Mouse (Mus musculus) layer of hippocampus, adult 9-11 months (tissue): ENCODE measurements around the gene Cela3a.
"Not testable (repeated sequence)": the region's sequence is repeated elsewhere in the genome, so short reads cannot be mapped to it uniquely, and the experiment has no call there.

Source experiments
- DNase-seq: peaks from one replicate; pipeline ENCODE4 v3.0.0; 2022

Cela3a gene

DNA sequence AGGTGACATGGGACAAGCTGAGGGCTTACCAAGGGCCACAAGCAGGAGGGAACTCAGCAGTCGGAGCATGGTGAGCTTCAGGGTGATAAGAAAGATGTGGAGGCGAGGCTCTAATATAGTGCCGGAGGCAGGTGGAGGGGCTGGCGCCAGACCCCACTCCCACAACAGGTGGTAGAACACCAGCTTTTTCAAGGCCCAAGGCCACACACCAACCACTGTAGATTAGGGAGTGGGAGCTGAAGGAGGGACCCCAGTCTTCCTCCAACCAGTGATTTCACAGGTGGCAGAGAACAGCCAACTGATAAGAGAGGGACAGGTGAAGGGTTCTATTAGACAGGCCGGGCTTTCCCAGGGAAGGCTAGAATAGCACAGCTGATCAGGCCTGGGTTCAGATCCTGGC lies at the start of gene Cela3a:
Gene Cela3a (minus strand): TSS at position 101 of the 400 bp plus-strand sequence.
- DNase-seq, result no peak

DNA sequence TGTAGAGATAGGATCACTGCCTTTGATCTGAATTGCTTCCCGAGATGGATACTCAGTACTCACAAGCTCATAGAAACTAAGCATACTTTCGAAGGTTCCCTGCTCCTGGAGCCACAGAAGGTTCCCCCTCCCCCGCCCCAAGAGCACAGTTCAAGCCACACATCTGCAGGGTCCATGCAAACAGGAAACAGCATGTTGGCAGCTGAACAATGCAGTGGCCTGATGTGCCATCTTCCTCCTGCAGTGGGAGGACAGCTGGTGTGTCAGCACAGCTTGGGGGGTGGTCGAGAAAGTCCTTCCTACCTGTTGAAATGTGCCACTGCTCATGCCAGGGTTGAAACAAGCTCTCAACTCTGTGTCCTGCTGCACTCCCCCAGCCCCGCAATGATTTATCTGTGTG lies 49.3 kb upstream of the Cela3a start:
- no peak for DNase-seq

DNA sequence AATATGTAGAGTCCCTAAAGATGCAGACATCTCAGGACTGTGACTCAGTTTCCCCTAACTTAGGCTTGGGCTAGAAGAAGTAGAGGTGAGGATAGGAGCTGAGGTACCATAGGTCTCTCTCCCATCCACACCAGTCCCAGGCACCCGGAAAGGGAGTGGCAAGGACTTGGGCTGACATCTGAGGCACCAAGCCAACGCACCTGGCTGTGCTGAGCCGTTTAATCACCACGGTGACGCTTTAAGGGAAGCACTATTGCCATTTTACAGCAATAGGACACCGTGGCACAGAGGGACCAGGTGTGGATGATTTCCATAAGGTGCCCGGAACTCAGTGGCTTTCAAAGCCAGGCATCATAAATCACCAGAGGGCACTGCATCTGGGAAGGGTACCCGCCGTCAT lies 48.7 kb upstream of the Cela3a start:
- DNase-seq, result no peak

DNA sequence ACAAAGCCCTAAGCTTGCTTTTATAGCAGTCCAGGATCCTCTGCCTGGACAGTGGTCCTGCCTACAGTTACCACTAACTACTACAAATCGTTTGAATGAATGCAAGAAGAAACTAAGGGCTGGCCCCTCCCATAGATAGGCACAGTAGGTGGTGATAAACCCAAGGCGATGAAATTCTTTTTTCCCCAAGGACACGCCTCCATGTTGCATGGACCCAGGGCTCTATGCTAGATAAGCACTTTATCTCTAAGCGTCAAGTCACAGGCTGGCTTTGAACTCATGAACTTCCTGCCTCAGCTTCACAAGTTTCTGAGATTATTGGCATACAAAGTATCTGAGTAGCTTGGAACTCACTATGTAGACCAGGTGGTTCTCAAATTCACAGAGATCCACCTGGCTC lies 47.7 kb upstream of the Cela3a start:
- DNase-seq, result no peak

DNA sequence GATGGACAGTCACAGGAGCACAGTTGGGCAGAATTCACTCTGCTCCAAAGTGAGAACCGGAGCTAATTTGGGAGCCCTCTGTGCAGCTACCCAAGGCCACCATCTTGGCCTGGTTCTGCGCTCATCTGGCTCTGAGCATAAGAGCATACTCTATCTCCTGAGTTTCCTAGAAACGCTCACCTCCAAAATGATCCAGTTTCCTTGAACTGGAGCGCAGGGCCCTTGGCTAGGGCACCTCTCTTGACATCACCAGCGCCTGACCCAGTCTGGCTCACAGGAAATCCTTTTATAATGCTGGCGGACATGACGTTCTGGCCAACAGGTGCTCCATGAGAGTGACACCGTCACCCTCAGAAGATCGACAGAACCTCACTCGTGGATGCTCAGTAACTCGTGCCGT lies 47.0 kb upstream of the Cela3a start:
- no peak for DNase-seq

DNA sequence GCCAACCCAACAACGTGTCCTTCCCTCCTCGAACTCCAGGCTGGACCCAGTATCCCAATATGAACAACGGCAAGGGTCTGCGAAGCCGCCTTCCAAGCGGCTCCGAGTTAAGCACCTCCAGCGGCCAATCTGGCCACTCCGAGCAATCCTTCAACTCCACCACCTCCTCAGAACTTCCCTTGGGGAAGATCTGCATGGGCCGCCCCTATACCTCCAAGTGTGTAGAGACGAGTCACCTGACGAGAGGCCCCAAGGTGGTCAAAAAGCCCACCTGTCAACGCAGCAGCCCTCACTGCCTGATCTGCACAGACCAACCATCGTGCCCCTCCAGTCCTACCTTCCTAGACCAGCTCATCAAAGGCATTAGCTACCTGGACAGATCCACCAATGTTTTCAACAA lies 45.0 kb upstream of the Cela3a start:
- DNase-seq, result no peak

DNA sequence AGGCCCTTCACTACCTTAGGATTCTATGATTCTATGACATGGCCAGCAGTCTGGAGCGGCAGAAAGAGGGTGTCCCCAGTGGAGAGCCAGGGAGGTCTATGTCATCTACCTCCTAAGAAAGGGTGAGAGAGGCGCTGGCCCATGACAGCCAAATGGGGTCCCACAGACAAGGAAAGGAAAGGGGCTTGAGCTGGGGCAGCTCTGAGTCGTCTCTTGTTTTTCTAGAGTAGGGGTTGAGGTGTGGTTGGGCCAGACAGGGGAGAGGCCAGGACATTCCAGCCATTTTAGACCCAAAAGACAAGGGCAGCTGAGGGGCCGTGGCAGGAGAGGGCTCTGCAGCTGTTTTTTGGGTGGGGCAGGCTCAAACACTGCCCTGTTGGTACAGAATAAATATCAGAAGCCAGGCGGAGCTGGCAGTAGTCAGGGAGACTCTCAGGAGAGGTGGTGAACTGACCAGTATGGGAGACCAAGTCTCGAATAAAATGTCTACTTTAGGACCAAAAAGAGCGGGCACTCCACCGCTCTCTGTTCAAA lies 43.7 kb upstream of the Cela3a start, which contains the start of gene 1700013G24Rik:
Gene 1700013G24Rik (plus strand): TSS at position 51 of the 534 bp plus-strand sequence.
- DNase-seq, result no peak

DNA sequence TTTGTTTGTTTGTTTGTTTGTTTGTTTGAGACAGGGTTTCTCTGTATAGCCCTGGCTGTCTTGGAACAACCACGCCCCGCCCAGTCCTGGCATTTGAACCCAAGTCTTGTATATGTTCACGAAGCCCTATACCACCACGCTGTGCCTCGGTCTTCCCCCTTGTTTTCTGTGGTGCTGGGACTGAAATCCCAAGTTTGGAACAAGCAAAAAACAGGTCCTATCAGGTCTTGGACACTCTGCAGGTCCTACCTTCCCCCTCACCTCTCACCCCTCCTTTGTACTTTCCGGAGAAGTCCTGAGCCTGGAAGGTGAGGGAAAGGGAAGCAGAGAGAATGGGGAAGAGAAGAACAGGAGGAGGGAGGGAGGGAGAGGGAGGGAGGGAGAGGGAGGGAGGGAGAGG lies 42.6 kb upstream of the Cela3a start:
- no peak for DNase-seq

DNA sequence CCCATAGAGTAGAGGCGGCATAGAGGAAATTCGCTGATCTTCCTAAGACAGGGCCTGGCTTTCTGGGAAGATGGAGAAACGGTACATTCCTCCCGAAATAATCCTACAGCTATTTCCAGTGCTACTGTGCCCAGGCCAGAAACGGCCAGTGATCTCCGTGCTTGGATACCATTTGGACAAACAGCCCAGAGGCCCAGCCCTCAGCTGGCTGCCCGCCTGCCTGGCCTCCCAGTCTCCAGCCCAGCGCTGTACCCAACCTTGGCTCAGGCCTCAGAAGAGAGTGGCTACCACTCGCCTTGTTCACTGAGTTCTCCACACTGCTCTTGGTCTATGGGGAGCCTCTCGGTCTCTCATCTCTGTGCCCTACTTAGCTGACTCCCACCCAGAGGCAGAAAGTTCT lies 40.1 kb upstream of the Cela3a start:
- no peak for DNase-seq

DNA sequence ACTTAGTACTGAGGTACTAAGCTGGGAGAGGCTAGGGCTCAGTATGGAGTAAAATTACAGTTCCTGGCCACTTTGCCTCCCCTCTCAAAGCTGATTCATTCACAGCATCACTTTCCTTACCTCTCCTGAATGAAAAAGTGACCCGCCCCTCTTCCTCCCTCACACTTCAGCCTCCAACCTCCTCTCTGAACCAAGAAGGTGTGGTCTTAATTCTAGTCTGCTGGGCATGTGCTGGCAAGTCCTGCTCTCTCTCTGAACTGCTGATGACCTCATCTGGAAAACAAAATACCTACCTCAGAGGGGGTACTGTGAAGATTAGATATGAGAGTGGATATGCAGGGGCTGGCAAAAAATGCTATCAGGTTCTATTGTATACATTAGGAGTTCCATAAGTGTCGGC lies 39.5 kb upstream of the Cela3a start:
- no peak for DNase-seq

DNA sequence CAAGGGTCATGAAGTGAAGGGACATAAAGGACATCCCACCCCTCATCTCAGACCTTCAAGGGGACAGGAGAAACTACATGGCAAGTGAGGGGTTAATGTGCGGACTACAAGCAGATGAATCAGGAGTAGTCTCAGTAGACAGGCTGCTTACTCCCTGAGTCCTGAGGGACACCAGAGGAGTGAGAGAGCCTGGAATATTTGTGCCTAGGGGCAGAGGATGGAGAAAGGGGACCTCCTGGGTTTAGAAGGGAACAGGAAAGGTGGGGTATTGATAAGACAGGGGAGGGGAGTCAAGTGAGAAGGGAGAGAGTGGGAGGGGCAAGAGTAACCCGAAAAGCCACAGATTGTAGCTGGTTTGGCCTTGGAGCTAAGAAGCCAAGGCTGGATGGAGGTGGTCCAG lies 39.0 kb upstream of the Cela3a start:
- DNase-seq, result no peak

DNA sequence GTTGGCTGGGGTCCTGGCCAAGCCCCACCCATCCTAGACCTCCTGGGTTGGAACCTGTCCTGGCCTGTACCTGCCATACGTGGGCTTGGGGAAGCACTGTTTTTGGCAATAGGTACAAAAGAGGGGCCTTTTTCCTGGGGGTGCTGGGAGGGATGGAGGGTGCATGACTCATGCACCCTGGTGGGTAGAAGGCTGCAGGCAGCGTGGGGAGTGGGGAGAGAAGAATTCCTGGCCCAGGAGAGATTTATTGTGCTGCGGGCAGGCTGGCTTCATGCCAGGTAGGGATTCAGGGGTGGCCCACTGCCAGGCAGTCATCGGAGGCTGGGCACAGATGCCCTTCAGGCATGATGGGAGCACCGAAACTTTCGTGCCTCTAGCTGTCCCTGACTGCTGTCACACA lies 38.6 kb upstream of the Cela3a start:
- DNase-seq, result no peak

DNA sequence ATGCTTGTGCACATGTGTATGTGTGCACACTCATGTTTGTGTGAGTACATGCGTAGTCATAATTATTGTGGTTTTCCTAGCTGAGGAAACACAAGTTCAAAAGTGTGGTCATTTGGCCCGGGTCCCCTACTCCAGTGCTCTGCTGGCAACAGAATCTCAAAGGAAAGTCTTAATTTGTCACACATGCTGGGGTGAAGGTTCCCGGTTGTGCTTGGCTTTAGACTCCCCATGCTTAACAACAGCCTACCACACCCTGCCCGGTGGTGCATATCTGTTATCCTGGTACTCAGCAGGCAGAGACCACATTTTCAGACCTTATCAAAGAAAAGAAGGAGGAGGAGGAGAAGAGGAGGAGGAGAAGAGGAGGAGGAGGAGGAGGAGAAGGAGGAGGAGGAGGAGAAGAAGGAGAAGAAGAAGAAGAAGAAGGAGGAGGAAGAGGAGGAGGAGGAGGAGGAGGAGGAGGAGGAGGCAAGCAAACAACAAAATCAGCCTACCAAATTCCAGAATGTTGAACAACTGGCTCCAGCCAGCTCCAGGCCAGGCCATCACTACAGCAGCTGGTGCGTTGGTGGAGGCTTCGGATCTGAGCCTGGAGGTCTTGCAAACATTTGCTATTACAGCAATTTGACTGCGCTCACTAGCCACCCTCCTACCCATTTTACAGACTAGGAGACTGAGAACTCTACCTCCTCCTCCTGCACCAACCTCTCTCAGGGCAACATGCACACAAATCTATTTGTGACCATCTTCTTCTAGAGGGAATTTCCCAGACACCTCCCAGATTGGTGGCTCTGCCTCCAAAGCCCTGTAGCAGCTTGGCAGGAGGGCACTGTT lies 38.0 kb upstream of the Cela3a start:
- no peak for DNase-seq

DNA sequence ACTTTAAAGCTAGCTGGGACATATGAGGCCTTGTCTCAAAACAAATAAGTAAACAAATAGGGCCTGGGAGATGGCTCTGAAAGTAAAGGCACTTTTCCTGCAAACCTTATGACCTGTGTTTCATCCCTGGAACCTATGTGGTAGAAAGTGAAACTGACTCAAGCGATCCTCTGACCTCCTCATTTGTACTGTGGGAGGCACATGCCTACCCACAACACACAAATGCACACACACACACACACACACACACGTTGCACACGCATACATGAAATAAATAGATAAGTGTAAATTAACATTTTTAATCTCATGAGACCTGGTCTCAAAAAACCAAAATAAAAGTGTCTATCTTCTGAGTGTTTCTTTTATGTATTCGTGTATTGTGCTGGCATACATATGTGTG lies 36.3 kb upstream of the Cela3a start:
- DNase-seq, result no peak

DNA sequence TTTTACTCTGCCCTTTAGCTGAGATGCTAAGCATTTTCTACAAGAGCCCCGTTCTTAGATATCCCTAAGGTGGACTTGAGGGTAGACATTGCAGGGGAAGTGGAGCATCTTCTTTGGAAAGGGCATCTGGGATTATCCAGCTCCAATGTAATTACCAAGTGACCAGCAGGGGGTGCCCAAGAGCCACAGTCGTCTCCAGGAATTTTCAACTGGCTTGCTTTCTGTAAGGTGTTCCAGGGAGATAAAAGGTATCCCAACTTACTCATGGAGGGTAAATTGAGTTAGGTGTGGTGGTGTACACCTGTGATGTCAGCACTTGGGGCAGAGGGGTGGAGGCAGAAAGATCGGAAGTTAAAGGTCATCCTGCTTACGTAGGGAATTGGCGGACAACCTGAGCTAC lies 34.0 kb upstream of the Cela3a start:
- DNase-seq, result peak; percentile 12

DNA sequence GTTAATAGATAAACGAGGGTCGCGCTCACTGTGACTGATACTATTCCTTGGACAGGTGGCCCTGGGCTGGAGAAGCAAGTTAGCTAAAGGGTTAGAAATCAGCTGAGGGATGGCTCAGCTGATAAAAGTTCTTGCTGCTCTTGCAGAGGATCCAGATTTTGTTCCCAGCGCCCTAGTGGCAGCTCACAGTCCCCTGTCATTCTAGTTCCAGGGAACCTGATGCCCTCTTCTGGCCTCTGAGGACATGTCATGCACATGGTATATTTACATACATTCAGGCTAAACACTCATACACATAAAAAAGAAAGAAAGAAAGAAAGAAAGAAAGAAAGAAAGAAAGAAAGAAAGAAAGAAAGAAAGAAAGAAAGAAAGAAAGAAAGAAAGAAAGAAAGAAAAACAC lies 31.7 kb upstream of the Cela3a start:
- DNase-seq, result no peak

DNA sequence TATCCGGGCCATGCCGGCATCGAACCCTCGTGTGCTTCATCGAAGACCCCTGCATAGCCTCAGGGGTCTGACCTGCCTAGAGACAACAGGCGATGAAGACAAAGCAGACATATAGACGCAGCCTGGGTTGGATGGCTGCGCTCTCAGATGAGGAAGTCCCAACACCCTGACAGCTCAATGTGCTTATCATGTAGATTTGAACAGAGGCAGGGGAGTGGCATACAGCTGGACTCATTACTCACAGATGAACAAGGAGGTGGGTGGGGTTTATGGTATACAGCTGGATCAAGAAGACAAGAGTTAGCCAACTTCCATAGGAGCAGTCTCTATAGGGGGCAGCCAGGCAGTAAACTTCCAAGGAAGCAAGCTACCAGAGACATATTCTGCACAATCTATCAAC lies 29.3 kb upstream of the Cela3a start:
- DNase-seq, result no peak

DNA sequence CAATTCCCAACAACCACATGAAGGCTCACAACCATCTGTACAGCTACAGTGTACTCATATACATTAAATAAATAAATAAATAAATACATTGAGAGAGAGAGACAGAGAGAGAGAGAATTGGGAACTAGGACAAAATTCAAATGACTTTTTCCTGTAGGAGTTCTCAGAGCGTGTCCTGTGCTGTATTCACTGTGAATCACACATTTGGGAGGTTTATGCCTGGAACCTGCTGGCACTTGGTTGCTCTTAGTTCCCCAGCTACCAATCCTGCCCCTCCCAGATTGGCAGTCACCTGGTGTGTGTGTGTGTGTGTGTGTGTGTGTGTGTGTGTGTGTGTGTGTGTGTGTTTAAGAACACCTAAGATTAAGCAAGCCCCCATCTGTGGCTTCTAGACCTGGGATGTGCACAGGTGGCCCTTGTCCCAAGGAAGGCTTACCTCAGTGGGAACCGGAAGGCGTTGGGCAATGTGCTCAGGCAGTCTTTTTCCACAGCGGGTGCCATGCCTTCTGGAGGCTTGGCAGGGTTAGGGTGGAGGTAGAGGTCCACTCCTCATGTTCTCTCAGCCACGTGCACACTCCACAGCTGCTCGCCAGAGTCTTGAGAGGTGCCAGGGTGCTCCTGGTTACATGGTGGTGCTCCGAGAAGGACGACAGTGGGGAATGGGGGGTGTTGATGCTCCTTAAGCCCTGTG lies 27.5 kb upstream of the Cela3a start:
- DNase-seq, result no peak

DNA sequence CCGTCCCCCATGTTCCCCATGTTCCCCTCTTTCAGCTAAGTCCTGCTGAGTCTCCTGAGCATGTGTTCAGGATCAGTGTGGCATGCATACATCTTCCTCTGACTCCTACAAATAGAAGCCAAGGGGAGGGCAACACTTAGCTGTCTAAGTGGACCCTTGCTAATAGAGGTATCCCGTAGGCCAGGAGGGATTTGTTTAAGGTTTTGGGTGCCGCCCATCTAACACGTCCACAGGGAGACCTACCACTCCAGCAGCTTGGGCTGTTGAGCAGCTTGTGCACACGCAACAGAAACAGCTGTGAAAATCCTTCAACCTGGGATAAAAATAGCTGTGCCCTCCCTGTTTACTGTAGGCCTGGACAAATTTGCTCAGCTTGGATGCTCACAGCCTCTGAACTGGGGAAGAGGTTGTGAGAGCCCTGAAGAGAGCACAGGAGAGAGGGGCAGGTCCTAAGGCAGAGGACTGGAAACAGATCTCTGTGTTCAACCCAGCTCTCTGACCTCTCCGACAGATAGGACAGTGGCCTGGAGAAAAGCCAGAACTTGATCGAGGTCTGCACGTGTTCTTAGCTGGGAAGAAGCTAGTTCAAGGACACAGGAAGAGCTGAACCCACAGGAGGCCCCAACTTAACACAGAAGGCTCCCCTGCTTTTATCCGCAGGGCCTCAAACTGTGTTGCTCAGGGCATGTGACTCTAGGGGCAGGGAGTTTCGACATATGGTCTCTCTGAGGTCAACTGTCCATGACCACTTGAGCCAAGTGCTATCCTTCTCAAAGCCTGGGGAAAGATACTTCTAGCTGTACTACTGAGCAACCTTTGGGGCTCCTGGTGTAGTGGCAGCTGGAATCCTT lies 23.3 kb upstream of the Cela3a start:
- DNase-seq, result not testable (repeated sequence)

DNA sequence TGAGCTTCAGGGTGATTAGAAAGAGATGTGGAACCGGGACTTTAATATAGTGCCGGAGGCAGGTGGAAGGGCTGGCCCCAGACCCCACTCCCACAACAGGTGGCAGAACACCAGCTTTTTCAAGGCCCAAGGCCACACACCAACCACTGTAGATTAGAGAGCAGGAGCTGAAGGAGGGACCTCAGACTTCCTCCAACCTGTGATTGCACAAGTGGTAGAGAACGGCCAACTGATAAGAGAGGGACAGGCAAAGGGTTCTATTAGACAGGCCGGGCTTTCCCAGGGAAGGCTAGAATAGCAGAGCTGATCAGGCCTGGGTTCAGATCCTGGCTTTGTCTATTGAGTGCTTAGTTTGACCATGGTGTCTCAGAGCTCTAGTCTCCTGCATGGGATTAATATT lies 20.9 kb upstream of the Cela3a start, which contains the start of gene Cela3b:
Gene Cela3b (minus strand): TSS at position 39 of the 400 bp plus-strand sequence.
- no peak for DNase-seq

DNA sequence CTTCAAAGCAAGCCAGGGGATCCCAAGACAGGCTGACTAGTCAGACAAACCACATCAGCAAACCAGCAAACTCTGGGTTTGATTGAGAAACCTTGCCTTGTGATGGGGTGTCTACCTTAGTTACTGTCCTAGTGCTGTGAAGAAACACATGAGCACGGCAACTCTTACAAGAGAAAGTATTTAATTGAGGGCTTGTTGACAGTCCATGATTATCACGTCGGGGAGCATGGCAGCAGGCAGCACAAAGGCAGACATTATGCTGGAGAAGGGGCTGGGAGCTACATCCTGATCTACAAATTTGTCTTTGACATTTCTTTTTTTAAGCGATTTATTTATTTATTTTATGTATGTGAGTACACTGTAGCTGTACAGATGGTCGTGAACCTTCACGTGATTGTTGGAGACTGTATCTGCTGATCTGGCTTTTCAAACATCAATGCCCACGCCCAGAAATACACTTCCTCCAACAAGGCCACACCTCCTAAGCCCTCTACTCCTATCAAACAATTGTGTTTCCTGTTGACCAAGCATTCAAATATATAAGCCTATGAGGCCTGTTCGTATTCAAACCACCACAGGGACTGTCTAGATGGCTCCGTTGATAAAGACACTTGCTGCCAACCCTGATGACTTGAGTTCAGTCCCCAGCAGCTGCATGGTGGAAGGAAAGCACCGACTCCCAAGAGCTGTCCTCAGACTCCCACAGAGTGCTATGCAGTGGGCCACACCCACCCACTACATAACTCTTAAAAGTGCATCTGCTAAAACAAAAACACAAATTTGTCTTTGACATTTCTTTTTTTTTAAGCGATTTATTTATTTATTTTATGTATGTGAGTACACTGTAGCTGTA lies 8.3 kb upstream of the Cela3a start:
- no peak for DNase-seq

DNA sequence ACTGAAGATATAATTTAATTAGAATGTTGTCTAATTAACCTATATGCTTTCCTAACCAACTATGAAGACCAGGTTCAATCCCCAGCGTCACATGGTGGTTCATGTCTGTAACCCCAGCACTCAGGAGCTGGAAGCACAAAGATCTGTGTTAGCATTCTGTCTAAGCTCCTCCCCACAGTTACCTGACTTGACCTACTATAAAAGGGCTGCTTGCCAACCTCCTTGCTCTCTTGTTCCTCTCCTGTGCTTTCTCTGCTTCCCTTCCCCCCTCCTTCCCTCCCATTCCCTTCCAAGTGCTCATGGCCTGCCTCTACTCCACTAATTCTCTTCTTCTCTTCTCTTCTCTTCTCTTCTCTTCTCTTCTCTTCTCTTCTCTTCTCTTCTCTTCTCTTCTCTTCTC lies 5.3 kb upstream of the Cela3a start:
- no peak for DNase-seq
